In the genomic region with DNA sequence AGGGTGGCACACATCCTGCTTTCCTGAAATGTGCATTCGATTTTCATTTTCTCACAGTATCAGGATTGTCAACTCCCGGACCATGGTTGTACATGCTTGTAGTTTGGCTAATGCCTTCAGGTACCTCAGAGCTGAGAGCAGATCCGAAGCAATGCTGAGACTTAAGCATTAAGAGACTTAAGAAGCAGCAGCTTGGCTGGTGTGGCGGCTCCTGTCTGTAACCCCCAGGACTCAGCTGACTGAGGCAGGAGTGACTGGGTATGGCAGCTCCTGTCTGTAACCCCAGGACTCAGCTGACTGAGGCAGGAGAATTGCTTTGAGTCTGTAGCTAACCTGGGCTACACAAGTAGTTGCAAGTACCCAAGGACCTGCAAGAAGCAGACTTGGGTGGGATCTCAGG, we compare ENCODE assay signal across 24 mouse cellular contexts. TPM values are rescaled to one million over a fixed set of nuclear protein-coding genes. Genes with fewer than 3 reads are reported as not detected.
"Had no signal": no experiment of that assay in that cellular context is flagged by ENCODE, and none has a peak within 500 bp of the region (broad histone marks: within the 10 kb centered on the region; RNA-seq: fewer than 3 reads in every experiment).

No protein-coding gene starts in this region.

- H3K27ac ChIP-seq: midbrain, embryonic 10.5 days; midbrain, embryonic 13.5 days; neural tube, embryonic 13.5 days; neural tube, embryonic 15.5 days had no signal

- H3K4me2 ChIP-seq: lung, embryonic 14.5 days; midbrain, embryonic 13.5 days; neural tube, embryonic 15.5 days had no signal

- H3K4me3 ChIP-seq: midbrain, embryonic 10.5 days; midbrain, embryonic 13.5 days; myocyte; neural tube, embryonic 13.5 days; neural tube, embryonic 15.5 days had no signal

- H3K9me3 ChIP-seq: midbrain, embryonic 10.5 days; midbrain, embryonic 13.5 days; neural tube, embryonic 13.5 days; neural tube, embryonic 15.5 days had no signal

- ATAC-seq: midbrain, embryonic 13.5 days; midbrain, embryonic 16.5 days had no signal

- DNase-seq: lung, adult 18-20 months; lung, embryonic 14.5 days; lung, postnatal 10 days; lung, postnatal 4 days; retina, postnatal 1 day; right cerebral cortex, adult 18-20 months; right cerebral cortex, postnatal 25 days; right cerebral cortex, postnatal 4 days; spleen, adult 18-20 months; thymus, adult 18-20 months; thymus, postnatal 14 days; thymus, postnatal 36 days had no signal

- H3K9ac ChIP-seq: lung, embryonic 14.5 days; midbrain, embryonic 13.5 days; neural tube, embryonic 13.5 days; neural tube, embryonic 15.5 days had no signal

RNA-seq across cellular contexts. Expression of a gene that starts 3.3 kb away (rescaled TPM):
- total RNA-seq: megakaryocyte, adult 5-6 weeks; megakaryocyte-erythroid progenitor cell, adult 5-6 weeks had no signal
- polyA plus RNA-seq: liver, embryonic 16.5 days; lung, embryonic 14.5 days; lung, embryonic 16.5 days; small intestine, adult 2 months; stomach, embryonic 14.5 days had no signal

RNA-seq across cellular contexts. Expression of a gene that starts 36.8 kb away (rescaled TPM):
- total RNA-seq: megakaryocyte, adult 5-6 weeks; megakaryocyte-erythroid progenitor cell, adult 5-6 weeks had no signal
- polyA plus RNA-seq: liver, embryonic 16.5 days; lung, embryonic 14.5 days; myocyte had no signal

RNA-seq across cellular contexts. Expression of a gene that starts 47.6 kb away (rescaled TPM):
- total RNA-seq: megakaryocyte, adult 5-6 weeks; megakaryocyte-erythroid progenitor cell, adult 5-6 weeks had no signal
- polyA plus RNA-seq: lung, embryonic 14.5 days; lung, embryonic 16.5 days; midbrain, embryonic 10.5 days; midbrain, embryonic 13.5 days; midbrain, embryonic 16.5 days; myocyte; neural tube, embryonic 13.5 days; neural tube, embryonic 15.5 days had no signal
